Mouse (Mus musculus) CH12.LX (cell line): Measurements from ENCODE around the gene Rps6kb2.

Experiments used
- CHD1 ChIP-seq: IDR thresholded peaks from 2 replicates; pipeline ENCODE4 v1.6.1; 2012; ENCODE audit warnings: low read depth, low read length, improper control_type of control experiment, inconsistent platforms
- CTCF ChIP-seq, 2 experiments: IDR thresholded peaks in 1 of 2; conservative IDR thresholded peaks in 1 of 2; 2 replicates each; pipeline ENCODE4 v1.5.1; 2011 to 2012; ENCODE audit warnings: low read depth in 2 of 2, low read length in 2 of 2, improper control_type of control experiment in 1 of 2, inconsistent platforms in 1 of 2, mild to moderate bottlenecking in 1 of 2, moderate library complexity in 1 of 2
- ELF1 ChIP-seq: IDR thresholded peaks from 2 replicates; pipeline ENCODE4 v1.6.1; 2014; ENCODE audit warnings: low read depth, mild to moderate bottlenecking, inconsistent platforms, low read length, improper control_type of control experiment
- HCFC1 ChIP-seq: IDR thresholded peaks from 2 replicates; pipeline ENCODE4 v1.6.1; 2012; ENCODE audit warnings: low read depth, mild to moderate bottlenecking, inconsistent platforms, low read length, improper control_type of control experiment
- RAD21 ChIP-seq: IDR thresholded peaks from 2 replicates; pipeline ENCODE4 v1.6.1; 2011; ENCODE audit warnings: low read depth, mild to moderate bottlenecking, low read length, improper control_type of control experiment, moderate library complexity
- USF1 ChIP-seq: IDR thresholded peaks from 2 replicates; pipeline ENCODE4 v1.6.1; 2014; ENCODE audit warnings: low read depth, mild to moderate bottlenecking, inconsistent platforms, low read length, improper control_type of control experiment

DNA sequence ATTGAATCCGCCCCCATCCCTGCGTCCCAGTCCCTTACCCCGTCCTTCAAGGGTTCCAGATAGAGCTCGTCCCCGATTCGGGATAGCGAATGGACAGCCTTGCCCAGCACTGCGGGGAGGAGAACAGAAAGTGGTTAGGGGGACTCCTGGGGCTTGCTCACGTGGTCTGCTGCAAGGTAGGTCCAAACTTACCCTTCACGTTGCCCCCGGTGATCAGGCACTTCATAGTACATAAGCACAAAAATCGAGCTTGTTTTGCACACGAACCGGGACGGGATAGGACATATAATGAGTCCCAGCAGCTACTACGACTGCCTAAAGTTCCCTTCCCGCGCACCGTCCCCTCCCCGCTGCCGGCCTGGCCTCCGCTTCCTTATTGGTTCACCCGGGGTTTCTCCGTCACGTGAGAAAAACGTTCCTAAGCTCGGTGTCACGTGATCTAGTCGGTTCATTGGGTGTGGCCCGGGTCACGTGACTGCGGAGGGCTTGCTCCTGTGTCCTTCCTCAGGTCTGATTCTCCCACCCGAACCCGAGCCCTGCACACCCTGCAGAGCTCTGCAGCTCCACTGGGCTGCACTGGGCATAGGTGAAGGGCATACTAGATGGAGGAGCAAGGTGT, 38.2 kb upstream of the Rps6kb2 start, which contains the start of gene Rad9a:
- no peak for TF ChIP-seq CTCF (conservative IDR thresholded peaks at IDR 0.05 in 1 of 2, IDR thresholded peaks at IDR 0.05 in 1 of 2; ENCODE audit: low read depth in 2 of 2, low read length in 2 of 2)
- TF ChIP-seq CHD1, result no peak
- peak; percentile 98 for TF ChIP-seq USF1
- peak; percentile 83 for TF ChIP-seq ELF1
- TF ChIP-seq HCFC1, result peak; percentile 71
- TF ChIP-seq RAD21, result no peak
